Mouse (Mus musculus) right cerebral cortex, postnatal 4 days (tissue): ENCODE data around the gene Traf2.

Experiments used
- DNase-seq: peaks from one replicate; pipeline ENCODE4 v3.0.0-alpha.2; 2022

Traf2 gene

DNA sequence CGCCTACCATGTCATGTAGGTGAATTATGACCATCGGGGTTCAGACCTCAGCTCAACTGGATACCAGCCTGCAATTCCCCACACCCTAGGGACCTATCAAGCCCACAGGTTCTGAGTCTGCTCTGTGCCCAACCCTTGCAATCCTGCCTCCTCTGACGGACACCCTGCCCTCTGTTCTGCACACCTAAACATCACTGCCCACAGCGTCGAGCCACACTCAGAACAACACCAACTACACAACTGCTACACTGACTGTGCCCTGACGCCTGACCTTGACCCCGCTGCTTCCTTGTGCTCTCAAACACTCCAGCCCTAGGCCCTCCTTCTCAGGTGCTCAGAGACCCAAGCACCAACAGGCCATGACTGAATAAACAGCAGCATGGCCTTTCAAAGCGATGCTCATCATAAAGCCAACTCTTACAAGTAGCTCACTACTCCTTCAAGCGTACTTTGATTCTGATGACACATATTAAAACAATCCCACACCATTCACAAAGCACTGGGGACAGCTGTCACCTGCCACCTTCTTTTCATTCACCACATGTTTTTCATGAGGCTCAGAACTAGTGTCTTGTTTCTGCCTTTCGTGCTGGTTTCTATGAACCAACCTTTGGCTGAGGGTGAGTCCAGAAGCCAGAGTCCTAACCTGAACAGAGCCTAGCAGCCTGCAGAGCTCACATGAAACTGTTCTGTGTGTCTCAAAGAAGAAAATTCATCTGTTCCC is 4.9 kb downstream of the Traf2 start:
- no peak for DNase-seq

DNA sequence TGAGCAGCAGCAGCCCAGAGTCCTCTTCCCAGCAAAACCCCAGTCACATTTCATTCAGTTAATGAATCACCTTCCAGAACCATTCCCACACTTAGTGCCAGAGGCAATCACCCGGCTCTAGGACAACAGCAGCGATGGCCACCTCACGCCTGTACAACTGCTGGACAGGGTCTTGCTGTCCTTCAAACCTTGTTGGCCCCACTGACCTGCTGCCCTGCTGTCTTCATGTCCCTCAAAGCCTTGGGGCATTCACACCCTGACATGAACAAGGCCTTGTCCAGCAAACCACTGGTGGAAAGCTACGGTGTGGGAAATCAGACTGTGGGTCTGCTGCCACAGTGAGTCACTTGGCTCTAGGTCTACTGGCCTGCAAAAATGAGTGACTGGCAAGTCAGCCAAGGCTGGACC is 6.2 kb downstream of the Traf2 start:
- no peak for DNase-seq

DNA sequence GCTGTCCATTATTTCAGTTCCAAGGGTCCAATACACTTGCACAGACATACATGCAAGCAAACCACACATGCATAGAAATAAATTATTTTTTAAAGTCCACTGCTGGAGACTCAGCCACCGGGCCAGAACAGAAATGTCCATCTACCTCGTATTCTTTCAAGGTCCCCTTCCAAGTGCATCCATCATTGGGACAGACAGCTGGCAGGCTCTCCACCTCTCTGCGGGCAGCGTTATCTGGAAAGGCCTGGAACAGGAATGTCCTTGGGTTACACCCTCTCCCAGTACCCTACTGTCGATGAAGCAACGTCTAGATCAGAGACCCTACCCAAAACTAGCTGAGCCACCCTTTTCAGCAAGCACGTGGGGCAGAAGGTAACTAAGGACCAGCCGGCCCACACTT is 10.2 kb downstream of the Traf2 start:
- DNase-seq, result no peak

DNA sequence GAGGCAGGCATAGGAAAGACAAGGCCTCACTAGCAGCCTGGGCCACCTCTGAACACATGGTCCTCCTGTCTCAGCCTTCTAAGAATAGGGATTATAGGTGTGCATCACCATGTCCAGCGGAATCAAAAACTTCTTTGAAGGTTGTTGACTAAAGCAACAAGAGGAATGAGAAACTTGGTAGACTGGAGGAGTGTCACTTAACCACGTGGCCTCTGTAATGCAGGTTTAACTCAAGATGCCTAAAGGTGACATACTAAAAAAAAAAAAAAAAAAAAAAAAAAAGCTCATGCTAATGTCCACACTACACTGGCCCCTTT is 11.9 kb downstream of the Traf2 start:
- DNase-seq, result no peak

DNA sequence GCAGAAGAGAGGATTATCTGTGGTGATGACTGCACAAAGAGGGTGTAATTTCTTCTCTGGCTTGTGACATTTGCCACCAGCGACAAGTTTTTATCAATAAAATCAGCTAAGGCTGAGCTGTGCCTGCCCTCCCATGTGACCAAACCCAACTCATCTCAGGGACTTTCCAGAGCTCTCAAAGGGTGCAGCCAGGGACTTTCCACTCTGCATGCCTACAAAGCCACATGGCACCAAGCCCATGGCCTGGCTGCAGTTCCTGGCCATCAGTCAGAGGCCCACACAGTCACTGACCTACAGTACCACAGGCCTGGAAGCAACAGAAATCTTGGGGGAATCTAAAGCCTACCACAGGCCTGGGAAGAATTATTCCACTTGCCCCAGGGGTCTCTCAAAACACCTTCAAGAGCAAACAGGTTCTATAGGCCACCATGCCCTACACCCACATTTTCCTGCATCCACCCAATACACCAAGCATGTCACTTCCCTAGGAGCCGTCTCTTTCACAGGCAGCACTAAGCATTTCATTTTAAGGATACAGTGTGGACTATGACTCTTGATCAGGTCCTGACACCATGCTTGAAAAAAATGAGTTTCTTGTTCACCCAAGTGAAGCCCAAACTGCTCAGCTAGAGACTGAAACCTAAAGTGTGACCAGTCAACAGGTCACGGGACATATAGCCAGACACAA is 12.4 kb downstream of the Traf2 start:
- peak; percentile 25 for DNase-seq

DNA sequence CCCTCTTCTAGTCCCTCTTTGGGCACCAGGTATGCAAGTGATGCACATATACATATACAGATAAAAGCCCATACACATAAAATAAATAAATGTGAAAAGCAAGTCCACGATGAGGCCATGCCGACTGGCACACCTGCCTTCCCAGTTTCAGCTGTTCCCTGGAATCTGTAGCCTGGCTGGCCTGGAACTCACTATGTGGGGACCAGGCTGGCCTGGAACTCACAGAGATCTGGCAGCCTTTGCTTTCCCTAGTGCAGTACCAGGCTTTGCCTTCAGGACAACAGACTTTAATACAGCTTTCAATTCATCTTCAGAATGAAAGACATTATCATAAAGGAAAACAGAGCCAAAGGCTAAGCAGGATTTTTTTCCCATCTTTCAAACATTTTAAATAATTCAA is 13.0 kb downstream of the Traf2 start:
- no peak for DNase-seq

DNA sequence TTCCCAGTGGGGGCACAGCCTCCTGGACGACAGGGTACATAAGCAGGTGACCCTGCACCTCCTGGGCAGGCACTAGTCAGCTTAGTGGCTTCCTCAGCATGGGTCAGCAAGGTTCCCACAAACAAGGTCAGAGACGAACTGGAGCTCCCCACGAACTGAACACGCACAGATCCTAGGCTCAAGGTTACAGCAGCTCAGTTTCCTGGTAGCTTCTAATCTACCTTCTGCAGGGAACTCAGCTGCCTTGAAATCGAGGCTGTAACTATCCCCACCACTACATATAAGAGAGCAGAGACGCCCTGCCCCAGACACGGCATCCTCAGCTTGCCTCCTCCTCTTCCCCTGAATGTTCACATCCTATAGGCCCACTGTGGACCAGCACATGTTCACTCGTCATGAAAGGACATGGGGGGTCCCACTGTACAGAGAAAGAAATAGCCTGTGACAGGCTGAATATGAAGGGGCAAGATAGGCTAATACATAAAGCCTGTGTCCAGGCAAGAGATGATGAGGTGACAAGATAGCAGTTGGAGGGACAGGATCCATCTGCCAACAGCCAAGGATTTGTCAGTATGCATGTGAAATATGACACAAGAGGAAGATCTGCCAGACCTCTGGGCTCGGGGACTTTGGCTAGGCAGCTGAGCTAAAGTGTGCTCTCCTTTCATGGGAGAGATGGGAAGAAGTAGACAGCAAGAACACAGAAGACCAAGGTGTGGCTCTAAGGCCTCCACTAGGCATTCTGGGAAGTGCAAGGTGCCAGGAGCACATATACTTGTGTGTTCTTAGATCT is 20.0 kb downstream of the Traf2 start:
- no peak for DNase-seq

DNA sequence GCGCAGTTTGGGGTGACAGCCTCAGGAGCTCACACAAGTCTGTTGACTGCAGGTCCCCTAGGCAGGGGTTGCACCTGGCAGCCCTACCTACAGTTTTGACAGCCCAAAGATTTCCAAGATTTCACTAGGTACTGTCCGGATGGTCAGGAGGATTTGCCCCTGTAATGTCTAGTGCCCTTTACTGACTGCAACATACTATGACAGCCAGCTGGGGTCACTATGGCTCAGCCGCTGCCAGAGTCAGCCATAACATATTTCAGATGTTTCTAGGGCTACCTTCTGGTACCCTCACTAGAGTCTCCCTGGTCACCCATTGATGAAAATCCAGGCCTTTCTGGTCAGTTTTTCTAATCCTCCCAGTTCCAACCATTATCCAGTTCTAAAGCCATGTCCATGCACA is 36.8 kb downstream of the Traf2 start:
- no peak for DNase-seq

DNA sequence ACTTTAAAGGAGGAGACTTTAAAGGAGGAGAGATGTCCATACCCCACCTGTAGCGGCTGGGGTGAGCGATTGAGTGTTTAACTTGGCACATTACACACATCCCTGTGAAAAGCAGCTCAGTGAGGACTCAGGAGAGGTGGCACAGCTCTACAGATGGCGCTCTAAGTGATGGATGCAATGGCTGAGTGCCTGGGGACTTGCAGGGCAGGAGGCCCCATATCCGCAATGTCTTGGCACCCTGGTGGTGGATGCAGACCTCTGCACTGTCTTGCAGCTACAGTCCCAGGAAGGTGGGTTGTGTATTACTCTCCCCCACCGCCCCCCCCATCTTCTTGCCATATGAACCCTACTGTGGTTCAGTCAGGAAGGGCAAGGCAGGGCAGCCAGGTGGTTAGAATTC is 39.8 kb downstream of the Traf2 start:
- DNase-seq, result no peak

DNA sequence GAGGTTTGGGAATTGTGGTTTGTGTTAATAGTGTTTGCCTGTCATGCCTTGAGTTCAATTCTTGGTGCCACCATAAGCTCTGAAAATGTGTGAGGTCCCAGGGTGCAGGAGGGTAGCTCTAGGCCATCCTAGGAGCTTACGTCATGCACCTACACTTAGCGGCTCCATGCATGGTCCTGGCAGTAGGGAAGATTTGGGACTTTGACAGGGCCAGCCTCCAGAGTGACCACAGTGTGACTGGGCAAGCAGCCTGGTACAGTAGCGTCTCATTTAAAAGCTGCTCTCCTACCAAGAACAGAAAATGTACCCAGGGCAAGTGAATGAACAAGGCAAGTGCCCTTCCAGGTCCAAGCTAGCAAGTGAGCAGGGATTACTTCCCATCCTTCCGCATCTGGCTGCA is 40.9 kb downstream of the Traf2 start:
- DNase-seq, result no peak

DNA sequence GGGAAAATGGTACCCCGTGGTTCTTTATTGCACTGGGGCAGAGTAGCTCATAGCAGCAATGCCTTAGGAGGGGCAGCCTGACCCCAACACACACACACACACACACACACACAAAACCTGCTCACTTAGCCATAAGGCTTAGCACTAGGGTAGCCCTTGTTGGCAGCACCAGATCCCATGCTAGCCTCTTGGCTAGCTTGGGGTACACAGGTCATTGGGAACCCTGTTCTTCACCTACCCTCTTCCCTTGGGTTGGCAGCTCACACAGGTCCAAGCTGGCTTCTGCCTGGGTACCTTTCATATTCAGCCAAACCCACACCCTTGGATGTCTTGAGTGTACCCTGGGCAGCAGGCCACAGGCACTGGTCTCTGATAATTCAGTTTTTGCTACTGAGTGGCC is 41.7 kb downstream of the Traf2 start:
- DNase-seq, result no peak

DNA sequence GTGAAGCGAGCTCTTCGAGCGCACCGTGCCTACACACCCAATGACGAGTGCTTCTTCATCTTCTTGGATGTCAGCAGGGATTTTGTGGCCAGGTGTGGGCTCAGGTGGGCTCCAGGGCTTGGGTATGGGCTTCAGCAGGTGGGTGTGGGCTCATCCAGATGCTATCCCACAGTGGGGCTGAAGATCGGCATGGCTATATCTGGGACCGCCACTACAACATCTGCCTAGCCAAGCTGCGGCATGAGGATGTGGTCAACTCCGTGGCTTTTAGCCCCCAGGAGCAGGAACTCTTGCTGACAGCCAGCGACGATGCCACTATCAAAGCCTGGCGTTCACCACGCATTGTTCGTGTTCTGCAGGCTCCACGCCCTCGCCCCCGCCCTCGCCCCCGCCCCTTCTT is 42.2 kb downstream of the Traf2 start:
- DNase-seq, result no peak

DNA sequence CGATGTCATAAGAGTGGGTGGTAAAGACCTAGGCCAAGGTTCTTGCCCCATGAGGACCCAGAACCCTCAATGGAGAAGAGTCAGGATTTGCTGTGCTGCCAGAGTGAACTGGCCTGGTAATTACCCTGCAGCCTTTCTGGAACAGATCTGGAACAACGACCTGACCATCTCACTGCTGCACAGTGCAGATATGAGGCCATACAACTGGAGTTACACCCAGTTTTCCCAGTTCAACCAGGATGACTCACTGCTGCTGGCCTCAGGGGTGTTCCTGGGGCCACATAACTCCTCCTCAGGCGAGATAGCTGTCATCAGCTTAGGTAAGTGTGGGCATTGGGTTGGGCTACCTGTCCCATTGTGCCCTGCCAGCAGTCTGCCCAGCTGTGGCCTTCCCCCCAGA is 44.0 kb downstream of the Traf2 start:
- DNase-seq, result no peak

DNA sequence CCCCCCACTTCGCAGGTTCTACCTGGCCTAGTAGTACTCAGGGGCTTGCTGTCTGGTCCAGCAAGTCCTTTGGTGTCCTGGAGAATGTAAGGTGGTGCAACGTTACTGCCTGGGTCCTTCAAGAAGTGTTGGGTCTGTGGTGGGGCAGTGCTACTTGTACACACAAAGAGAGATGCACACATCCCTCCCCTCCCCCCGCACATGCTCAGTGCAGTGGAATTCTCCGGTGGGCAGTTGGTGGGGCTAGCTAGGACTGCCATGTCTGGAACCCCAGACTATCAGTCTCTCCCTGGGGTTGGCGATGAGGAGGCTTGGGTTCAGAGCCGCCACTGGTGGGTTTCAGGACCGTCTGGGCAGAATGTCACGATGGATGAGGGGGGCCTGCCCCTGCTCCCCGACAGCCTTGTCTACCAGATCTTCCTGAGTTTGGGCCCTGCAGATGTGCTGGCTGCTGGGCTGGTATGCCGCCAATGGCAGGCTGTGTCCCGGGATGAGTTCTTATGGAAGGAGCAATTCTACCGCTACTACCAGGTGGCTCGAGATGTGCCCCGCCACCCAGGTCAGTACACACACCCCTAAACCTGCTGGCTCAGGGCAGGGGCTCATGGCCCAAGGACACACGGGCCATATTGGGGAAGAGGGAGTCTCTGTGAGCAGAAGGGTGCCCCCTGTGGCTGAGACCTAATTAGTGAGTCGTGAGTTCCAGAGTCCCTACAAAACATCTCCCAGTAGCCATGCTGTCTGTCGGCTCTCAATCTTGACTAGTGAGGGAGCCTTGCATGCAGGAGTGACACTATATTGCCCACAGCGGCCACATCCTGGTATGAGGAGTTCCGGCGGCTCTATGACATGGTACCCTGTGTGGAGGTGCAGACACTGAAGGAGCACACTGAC is 44.9 kb downstream of the Traf2 start, which contains the start of gene C8g:
TSS of gene C8g (minus strand) at position 127 of the 894 bp plus-strand sequence.
- DNase-seq, result peak; percentile 25

DNA sequence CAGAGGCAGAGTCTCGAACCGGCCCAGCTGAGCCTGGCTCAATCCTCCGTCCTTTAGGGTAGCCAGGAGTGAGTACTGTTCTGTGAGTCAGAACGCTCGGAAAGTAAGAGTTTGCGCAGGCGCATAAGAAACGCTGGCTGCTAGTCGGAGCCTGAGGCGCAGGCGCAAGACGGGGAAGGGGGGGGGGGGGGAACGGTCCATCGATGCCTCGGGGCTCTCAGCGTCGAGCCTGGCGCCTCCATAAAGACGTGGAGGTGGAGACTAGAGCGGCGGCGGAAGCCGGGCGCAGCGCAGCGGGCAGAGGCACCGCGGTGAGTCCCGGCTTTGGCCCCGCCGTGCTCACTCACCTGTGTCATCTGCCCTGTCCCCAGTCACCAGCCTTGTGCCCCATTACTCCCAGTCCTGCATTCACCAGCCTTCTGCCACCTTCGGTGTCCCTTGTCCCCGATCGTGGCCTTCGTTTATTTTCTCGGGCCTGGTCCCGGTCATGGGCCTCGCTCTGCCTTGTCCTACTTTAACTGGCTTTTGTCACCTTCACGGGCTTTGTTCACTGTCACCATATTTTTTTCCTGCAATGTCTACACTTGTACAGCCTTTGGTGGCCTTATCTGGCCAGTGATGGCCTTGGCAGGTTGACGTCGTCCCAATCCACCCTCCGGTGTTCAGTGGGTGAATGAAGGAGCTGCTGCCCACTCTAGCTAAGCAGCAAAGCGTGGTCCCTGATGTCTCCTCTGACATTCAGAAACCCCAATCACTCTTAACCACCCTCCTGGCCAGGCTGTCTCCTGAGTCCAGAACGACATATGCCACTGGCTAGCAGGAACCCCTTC is 45.9 kb downstream of the Traf2 start, which contains the start of gene Fbxw5:
TSS of gene Fbxw5 (plus strand) at position 175 of the 830 bp plus-strand sequence.
- peak; percentile 77 for DNase-seq

DNA sequence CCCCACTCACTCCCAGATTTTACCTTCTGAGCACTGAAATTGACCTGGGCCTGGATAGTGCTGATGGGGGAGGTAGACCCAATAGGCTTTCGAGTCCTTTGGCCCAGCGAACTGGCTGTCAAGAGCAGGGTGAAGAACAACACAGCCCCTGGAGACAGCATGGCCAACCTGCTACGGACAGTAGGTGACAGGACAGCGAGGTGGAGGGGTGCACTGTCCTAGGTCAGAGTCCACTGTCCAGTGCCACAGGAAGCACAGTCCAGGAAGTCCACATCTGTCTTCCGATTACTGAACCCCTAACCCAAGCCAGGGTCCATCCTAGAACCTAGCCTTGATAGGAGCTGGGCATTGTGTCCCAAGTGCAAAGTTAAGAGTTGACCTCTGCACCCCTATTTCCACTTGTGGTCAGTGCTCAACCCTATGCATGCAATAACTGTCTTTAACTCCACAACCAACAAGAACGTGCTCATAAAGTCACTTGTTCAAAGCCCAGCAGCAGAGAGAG is 46.6 kb downstream of the Traf2 start:
- no peak for DNase-seq

DNA sequence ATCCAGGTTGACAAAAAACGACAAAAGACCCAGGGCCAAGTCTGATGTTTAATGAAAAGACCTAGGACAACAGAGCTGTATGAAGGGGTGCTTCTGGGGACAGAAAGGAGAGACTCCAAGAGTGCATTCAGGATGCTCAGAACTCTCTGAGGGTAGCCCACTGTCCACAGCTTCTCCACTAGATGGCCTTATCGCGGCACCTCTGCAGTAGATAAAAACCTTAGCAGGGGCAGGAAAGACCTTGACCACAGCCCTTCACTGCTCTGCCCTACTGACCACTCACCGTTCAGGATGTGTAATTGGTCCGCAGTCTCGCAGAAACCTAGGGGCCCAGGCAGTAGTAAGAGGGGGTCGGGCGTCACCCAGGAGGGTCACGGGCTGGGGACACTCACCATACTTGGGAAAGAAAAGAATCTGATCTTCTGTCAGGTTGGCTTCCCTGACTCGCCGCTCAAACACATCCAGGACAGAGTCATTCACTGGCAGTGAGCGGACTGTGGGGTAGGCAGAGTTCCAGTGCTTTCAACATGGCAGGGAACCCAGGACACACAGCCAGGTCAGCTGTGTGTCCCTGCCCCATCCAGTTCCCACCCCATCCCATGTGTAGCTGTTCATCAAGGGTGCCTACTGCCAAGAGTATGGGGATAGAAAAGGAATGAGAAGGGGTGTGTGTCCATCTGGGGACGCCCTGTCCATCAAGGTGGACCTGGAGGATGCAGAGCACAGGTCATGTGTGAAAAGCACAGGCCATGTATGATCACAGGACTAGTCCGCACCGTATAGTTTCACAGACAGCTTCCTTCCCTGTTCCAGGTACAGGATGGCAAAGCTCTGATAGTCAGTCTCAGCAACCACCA is 47.9 kb downstream of the Traf2 start:
- no peak for DNase-seq

DNA sequence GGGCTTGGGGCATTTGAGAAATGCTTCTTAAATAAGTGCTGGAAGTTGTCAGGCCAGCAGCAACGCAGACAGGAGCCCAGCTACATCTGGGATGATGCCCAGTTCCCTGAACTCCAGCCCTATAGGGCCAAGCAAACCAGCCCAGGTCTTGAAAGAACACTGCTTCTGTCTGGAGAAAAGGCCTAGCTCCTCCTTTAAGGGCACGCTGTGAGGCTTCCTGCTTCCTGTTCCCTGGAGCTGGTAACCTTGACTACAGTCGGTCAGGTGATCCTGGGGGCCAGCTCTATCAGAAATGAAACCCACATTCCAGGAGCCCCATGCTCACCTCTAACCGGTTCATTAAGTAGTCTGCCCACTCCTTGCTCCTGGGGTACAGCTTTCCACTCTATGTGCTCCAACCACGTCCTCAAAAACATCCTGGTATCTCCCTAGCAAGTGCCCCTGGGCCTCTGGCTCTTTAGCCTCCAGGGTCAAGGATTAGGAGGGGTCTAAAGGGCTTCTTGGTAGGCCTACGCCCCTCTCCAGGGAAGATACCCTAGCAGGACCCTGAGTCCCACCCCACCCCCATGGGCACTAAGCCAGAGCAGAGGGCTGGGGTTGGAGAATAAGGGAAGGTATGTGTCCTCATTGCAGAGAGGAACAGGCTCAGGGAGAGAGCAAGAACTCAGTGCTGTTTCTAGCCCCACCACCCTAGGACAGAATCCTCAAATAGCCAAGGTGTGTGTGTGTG is 48.7 kb downstream of the Traf2 start:
- no peak for DNase-seq

DNA sequence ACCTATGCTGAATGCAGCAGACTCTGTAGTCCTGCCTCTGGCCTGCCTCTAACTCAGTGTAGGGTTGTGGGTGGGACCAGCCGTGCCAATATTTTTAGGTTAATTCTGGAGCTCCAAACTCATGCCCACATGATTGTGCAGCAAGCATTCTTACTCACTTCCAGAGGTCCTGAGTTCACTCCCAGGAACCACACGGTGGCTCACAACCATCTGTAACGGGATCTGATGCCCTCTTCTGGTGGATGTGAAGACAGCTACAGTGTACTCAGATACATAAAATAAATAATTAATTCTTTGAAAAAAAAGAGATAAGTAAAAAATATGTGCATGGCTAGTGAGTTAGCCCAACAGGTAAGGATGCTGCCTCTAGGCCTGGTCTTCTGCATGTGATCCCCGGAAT is 50.3 kb downstream of the Traf2 start:
- no peak for DNase-seq

DNA sequence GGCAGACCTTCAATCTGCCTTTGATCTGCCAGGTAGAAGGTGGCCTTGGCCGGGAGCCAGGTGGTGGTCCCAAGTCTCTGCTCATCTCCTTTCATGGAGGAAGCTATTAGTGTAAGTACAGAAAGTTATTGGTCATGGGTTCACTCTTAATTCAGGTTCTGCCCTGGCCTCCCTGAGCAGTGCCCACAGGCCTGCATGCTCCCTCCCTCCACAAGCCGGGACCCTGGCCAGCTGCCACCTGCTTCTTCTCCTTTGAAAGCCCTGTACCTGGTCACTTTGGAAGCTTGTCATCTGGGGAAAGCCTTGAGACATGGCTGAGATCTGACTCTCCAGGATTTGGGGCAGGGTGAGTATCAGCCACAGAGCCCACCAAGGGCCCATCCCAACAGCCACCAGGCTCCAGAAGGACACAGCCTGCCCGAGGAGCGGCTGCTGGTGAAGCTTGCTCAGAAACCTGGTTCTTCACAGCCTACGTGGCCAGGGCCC is 53.2 kb downstream of the Traf2 start, which contains the start of gene Lcn12:
TSS of gene Lcn12 (minus strand) at position 436 of the 486 bp plus-strand sequence.
- no peak for DNase-seq
